Mouse (Mus musculus): ENCODE data around the gene Unc13b. TPM values are rescaled to one million over a fixed set of nuclear protein-coding genes. Genes with fewer than 3 reads are reported as not detected.

The Unc13b gene
- polyA plus RNA-seq, 1 experiment, result 1.4 TPM

GRCm38 (mm10) chr4:43030780-43031230, 27.9 kb upstream of the Unc13b start:
- Histone ChIP-seq H3K4me1 (ENCODE audit: control insufficient read depth, insufficient read depth, insufficient read length, low read length) (peaks cover 2% of the 10 kb centered on the region; the same call in 1 of the 2 replicates), H3K4me3 (ENCODE audit: insufficient read depth, low read depth, low read length) (peak overlapping the region; percentile 85), H3K27ac (replicated peaks; ENCODE audit: low read depth, low read length) (peak overlapping the region; percentile 90)

DNA sequence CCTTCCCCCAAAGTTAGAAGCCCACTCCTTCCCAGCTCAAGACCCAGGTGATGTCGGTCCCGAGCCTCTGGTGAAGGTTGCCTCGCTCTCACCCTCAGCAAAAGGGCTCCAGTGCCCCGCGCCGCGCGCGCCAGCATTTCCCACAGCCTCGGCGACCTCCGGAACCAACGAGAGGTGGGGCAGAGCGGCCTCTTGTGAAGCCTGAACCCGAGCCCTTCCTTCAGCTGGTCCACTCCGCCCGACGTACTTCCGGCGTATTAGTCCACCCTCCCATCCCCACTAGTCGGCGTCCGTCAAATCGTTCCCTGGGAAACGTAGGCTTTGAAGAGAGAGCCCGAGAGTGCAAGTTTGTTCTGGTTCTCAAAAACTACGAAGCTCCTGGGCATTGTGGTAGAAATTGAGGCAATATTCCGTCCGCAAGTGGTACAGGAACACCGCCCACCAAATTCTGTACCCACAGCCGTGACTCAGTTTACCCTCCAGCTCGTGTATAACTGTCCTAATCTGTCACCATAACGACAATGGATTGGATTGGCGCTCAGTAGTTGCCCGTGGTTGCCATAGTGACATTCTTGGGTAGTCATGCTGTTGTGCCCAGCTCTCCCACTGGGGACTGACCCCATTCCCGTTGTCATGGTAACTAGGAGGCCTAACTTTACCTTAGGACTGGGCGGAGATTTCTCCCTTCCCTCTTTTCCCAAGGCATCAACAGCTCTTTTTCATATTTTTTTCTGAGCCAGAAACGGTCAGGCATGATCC, 27.3 kb upstream of the Unc13b start, which contains the start of gene Stoml2:
Gene Stoml2 (minus strand): TSS at position 474 of the 759 bp plus-strand sequence.
- peak within 1 kb of the TSS; percentile 85 for H3K4me3 ChIP-seq (ENCODE audit: insufficient read depth, low read depth, low read length)

GRCm38 (mm10) chr4:43032501-43032900, 26.3 kb upstream of the Unc13b start:
- no peak overlapping the region for H3K27ac ChIP-seq (replicated peaks; ENCODE audit: low read depth, low read length)
- no peak overlapping the region for H3K4me3 ChIP-seq (ENCODE audit: insufficient read depth, low read depth, low read length)
- peaks cover 2% of the 10 kb centered on the region; the same call in 1 of the 2 replicates for H3K4me1 ChIP-seq (ENCODE audit: control insufficient read depth, insufficient read depth, insufficient read length, low read length)

More for the DNA sequence above, 27.3 kb upstream of the Unc13b start, which contains the start of gene Stoml2:
- H3K27ac ChIP-seq (replicated peaks; ENCODE audit: low read depth, low read length), result peak within 1 kb of the TSS; percentile 90
- H3K4me1 ChIP-seq (ENCODE audit: control insufficient read depth, insufficient read depth, insufficient read length, low read length), result peaks cover 2% of the 10 kb centered on the region; the same call in 1 of the 2 replicates

DNA sequence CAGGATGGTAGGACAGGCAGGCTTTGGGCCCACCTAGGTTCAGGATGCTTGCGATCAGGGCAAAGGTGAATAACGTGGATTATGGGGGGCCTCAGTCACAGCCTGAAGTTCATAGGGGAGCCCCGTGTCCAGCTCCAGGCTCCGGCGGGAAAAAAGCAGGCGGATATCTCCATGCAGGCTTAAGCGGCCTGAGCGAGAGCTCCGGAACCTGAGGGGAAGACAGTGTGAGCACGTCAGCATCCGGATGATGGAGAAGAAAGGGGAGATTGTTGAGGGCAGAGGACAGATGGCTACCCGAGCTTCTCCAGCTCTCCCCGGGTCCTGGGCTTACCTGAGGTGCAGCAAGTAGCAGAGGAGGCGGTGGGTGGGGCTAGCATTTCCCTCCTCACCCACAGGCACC, 25.3 kb upstream of the Unc13b start:
- no peak overlapping the region for H3K4me3 ChIP-seq (ENCODE audit: insufficient read depth, low read depth, low read length)
- H3K27ac ChIP-seq (replicated peaks; ENCODE audit: low read depth, low read length), result no peak overlapping the region
- H3K4me1 ChIP-seq (ENCODE audit: control insufficient read depth, insufficient read depth, insufficient read length, low read length), result peaks cover 2% of the 10 kb centered on the region; the same call in 1 of the 2 replicates

GRCm38 (mm10) chr4:43035851-43036250, 22.9 kb upstream of the Unc13b start:
- Histone ChIP-seq H3K4me3 (ENCODE audit: insufficient read depth, low read depth, low read length) (no peak overlapping the region), H3K4me1 (ENCODE audit: control insufficient read depth, insufficient read depth, insufficient read length, low read length) (peaks cover 10% of the 10 kb centered on the region; the same call in 1 of the 2 replicates), H3K27ac (replicated peaks; ENCODE audit: low read depth, low read length) (no peak overlapping the region)

- H3K27ac ChIP-seq (replicated peaks; ENCODE audit: low read depth, low read length), result no peak overlapping the region
- no peak overlapping the region for H3K4me3 ChIP-seq (ENCODE audit: insufficient read depth, low read depth, low read length)
- peaks cover 10% of the 10 kb centered on the region; the same call in 1 of the 2 replicates for H3K4me1 ChIP-seq (ENCODE audit: control insufficient read depth, insufficient read depth, insufficient read length, low read length)
These were observed 22.4 kb upstream of the Unc13b start for GRCm38 (mm10) chr4:43036356-43036755.

- Histone ChIP-seq H3K27ac (replicated peaks; ENCODE audit: low read depth, low read length) (no peak overlapping the region), H3K4me1 (ENCODE audit: control insufficient read depth, insufficient read depth, insufficient read length, low read length) (peaks cover 10% of the 10 kb centered on the region; the same call in 1 of the 2 replicates), H3K4me3 (ENCODE audit: insufficient read depth, low read depth, low read length) (no peak overlapping the region)
These were observed 20.7 kb upstream of the Unc13b start for GRCm38 (mm10) chr4:43037860-43038566.

GRCm38 (mm10) chr4:43038567-43039495, 19.9 kb upstream of the Unc13b start:
- H3K4me3 ChIP-seq (ENCODE audit: insufficient read depth, low read depth, low read length), result peak overlapping the region; percentile 68

GRCm38 (mm10) chr4:43039609-43040008, 19.1 kb upstream of the Unc13b start:
- Histone ChIP-seq H3K4me1 (ENCODE audit: control insufficient read depth, insufficient read depth, insufficient read length, low read length) (peaks cover 16% of the 10 kb centered on the region), H3K4me3 (ENCODE audit: insufficient read depth, low read depth, low read length) (peak overlapping the region; percentile 68), H3K27ac (replicated peaks; ENCODE audit: low read depth, low read length) (peak overlapping the region; percentile 31)

More at GRCm38 (mm10) chr4:43038567-43039495, 19.9 kb upstream of the Unc13b start:
- H3K4me1 ChIP-seq (ENCODE audit: control insufficient read depth, insufficient read depth, insufficient read length, low read length), result peaks cover 10% of the 10 kb centered on the region; the same call in 1 of the 2 replicates
- H3K27ac ChIP-seq (replicated peaks; ENCODE audit: low read depth, low read length), result peak overlapping the region; percentile 31

DNA sequence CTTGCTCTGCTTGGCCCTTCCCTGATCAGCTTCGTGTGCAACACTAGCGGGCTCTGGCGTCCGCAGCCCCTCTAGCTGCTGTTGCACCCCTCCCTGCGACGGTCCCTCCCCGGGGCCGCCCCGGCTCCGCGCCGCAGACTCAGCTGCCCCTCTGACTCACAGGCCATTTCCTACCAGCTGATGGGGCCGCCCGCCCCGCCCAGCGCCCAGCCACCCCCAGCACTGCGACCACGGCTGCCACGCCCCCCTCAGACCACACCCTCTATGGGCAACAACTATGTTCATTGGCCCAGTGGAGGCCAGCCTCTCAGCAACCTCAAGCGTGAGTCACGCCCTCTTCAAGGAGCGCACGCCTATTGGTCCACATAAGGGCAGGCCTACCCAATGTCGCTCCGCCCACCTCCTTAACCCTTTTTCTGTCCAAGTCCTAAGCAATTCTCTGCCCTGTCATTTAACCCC, 18.6 kb upstream of the Unc13b start:
- Histone ChIP-seq H3K27ac (replicated peaks; ENCODE audit: low read depth, low read length) (peak overlapping the region; percentile 31; the same call in 1 of the 2 replicates), H3K4me1 (ENCODE audit: control insufficient read depth, insufficient read depth, insufficient read length, low read length) (peaks cover 20% of the 10 kb centered on the region), H3K4me3 (ENCODE audit: insufficient read depth, low read depth, low read length) (peak overlapping the region; percentile 68)

DNA sequence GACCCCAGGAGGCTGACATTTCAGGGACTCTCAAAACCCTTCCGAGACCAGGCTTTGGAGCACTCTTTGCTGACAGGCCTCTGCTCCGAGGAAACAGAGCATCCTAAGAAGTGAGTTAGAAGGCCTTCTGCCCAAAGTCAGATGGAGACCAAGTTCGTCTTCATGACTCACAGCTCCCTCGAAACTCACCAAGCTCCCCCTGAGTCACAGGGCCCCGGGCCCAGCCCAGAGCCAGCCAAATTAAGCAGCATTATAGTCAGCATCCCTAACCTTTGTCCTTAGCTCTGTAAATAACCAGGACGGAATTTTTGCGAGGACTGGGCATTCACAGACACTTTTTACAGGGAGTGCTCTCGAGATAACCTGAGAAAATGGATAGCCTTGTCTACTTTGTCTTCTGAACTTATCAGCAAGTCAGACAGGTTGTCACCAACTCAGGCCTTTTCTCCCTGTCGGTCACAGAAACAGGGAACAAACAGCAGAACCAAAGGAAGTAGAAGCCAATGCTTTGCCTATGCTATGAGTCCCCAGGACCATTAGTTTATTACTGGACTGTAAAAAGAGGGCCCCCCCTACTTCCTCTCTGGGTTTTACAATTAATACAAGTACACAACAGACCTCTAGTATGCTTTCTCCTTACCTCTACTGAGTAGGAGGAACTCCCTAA, 17.7 kb upstream of the Unc13b start:
- H3K4me3 ChIP-seq (ENCODE audit: insufficient read depth, low read depth, low read length), result no peak overlapping the region
- no peak overlapping the region for H3K27ac ChIP-seq (replicated peaks; ENCODE audit: low read depth, low read length)
- H3K4me1 ChIP-seq (ENCODE audit: control insufficient read depth, insufficient read depth, insufficient read length, low read length), result peaks cover 20% of the 10 kb centered on the region

DNA sequence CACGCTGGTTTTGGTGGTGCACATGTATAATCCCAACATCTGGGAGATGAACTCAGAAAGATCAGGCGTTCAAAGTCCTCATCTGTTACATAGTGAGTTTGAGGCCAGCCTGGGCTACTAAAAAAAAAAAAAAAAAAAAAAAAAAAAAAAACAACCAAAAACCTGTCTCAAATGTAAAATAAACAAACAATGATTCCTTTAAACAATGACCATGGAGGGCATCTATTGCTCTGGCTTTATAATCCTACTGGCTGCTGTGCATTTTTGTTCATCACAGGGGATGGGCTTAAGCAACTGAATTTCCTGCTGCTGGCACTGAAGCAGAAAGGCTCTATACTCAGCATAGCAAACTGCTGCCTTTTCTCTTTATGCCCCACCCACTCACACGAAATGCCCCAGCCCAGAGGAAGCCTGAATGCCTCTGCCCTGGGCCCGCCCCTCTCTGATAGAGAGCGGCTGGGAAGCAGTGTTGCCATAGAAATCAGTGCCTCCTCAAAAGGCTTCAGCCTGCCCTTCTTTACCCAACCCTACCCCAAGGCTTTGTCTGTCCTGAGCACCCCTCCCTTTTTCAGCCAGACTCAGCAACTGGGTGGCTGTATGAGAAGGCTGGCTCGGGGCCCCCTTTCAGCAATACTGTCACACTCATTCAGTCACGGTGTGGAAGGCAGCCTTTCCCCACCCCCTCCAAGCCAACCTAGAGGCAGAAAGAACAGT, 15.0 kb upstream of the Unc13b start:
- Histone ChIP-seq H3K27ac (replicated peaks; ENCODE audit: low read depth, low read length) (peak overlapping the region; percentile 97), H3K4me3 (ENCODE audit: insufficient read depth, low read depth, low read length) (peak overlapping the region; percentile 60), H3K4me1 (ENCODE audit: control insufficient read depth, insufficient read depth, insufficient read length, low read length) (peaks cover 17% of the 10 kb centered on the region)

DNA sequence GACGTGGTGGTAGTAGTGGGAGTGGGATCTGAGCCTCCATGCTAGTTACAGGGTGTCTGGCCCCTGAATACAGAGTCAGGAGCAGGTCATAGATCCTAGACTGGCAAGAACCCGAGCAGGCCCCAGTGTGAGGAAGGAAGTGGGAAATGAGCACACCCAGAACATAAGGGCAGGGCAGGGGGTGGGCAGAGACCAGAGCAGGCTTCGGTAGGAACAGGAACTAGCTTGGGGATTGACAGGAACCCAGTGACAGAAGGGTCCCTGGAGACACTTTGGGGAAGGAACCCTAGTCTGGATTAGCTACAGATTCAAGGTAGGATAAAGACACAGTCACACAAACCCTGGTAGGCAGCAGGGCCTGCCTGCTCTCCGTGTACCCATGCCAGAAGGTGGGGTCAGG, 14.1 kb upstream of the Unc13b start:
- Histone ChIP-seq H3K4me3 (ENCODE audit: insufficient read depth, low read depth, low read length) (peak overlapping the region; percentile 60), H3K4me1 (ENCODE audit: control insufficient read depth, insufficient read depth, insufficient read length, low read length) (peaks cover 10% of the 10 kb centered on the region), H3K27ac (replicated peaks; ENCODE audit: low read depth, low read length) (peak overlapping the region; percentile 97)

Measured in brown adipose tissue, adult 24 weeks (tissue).